Mouse (Mus musculus) gastrocnemius, adult 8-10 months (tissue): ENCODE measurements around the gene Fam163b. TPM values are rescaled to one million over a fixed set of nuclear protein-coding genes. Genes with fewer than 3 reads are reported as not detected.
A peak's percentile ranks its signal among the peaks of the same experiment; 100 is the strongest.

Experiments used
- DNase-seq, 2 experiments: peaks; one replicate each; pipeline ENCODE4 v3.0.0; 2022; ENCODE audit warnings: low spot score in 2 of 2
- total RNA-seq, 4 experiments: library from RNA; stranded (reverse); gene quantifications; 2 replicates each; pipeline ENCODE4 v1.2.4; 2022

The Fam163b gene
- under 1 TPM in 1 of 4 experiments, not detected in 3; 0.08 TPM for total RNA-seq

DNA sequence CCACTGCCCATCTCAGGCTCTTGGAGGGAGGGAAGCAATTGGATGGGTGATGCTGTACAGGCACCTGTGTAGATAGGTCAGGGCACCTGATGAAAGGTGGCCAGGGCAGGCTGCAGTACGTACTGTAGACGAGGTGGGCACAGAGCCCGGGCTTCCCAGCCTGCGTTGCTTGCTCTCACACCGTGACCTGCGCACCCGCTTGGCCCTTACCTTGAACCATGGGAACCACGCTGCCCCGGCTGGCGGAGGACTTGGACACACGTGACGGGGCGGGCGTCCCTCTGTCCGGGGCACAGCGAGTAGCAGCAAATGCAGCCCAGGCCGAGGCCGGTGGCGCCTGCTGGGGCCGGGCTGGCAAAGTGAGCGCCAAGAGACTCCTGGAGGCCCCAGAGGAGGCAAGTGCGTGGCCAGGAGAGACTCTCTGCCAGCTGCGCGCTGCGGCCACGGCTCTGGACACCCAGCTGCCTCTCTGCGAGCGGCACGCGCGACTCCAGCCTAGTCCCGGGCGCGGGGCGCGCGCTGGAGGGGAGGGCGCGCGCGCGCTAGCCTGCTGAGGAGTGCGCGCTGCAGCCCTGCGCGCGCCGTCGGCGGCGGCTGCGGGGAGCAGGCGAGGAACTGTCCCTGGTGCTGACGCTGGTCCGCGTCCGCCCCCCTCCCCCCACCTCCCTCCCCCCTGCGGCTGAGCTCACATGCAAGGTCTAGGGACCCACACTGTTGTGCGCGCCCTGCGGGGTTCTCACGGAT is at the start of gene Fam163b:
Gene Fam163b (minus strand): TSS at position 542 of the 744 bp plus-strand sequence.
- no peak for DNase-seq

DNA sequence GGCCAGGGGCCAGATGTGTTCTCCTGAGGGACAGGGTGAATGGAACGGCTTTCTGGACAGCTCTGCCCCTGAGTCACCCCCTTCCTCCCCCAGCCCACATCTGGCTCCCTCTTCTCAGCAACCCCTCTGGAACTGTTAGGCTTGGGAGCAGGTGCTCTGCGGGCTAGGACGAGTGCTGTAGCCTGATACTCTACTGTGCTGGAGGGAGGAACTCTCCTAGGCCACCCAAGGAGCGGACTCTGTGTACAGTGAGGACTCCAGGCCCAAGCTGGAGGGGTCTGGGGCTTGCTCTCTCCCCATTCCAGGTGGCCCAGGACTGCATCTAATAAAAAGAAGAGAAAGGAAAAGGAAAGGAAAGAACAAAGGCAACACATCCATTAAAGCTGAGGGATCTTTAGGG is 47.7 kb upstream of the Fam163b start:
- no peak for DNase-seq

DNA sequence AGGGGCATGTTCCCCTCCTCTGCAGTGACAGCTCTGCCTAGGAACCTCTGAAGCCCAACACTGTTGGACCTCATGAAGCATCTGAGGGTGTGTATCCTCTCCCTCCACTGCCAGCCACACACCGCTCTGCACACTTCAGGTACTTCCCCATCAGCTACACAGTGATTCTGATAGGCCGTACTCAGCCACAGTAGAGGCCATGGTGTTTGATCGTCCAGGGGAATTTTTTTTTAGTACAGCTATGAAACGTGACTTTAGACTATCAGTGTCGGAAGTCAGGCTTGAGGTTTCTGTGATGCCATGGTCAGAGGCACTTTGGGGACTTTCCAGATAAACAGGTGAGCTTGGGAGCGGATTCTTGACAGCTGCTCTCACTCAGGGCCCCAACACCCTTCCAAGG is 45.2 kb upstream of the Fam163b start:
- DNase-seq, result no peak

- no peak for DNase-seq
These were observed 41.4 kb upstream of the Fam163b start for GRCm38 (mm10) chr2:27183734-27184133.

GRCm38 (mm10) chr2:27181907-27182306 is 39.6 kb upstream of the Fam163b start:
- DNase-seq, result no peak

- no peak for DNase-seq
These were observed 36.8 kb upstream of the Fam163b start for GRCm38 (mm10) chr2:27179101-27179500.

DNA sequence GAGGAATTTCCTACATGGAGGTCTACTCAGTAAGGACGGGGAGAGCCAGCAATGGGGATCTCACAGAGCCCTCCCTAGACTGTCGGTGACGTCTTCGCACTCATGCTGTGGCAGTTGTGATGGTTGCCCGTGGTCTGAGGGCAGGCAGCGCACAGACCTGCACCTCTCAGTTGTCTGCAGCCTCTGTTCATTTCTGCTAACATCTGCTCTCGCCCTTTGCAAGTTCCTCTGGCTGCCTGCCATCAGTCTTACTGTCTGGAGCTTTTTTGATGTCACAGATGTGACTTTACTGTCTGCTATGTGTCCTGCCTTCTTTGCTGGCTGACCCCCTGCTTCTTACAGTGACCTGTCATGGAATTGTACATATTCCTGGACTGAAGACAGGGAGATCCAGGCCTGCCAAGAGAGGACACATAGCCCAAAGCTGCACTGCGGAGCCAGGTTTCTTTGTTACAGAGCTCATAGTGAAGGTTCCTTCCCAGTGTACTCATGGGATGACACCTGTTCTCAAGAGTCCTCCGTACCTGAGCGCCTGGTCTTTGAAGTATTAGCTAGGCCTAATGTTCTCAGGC is 33.5 kb upstream of the Fam163b start:
- DNase-seq, result peak; percentile 15 to 24

GRCm38 (mm10) chr2:27174242-27174641 is 32.0 kb upstream of the Fam163b start:
- DNase-seq, result no peak

GRCm38 (mm10) chr2:27166999-27167398 is 24.7 kb upstream of the Fam163b start:
- no peak for DNase-seq

DNA sequence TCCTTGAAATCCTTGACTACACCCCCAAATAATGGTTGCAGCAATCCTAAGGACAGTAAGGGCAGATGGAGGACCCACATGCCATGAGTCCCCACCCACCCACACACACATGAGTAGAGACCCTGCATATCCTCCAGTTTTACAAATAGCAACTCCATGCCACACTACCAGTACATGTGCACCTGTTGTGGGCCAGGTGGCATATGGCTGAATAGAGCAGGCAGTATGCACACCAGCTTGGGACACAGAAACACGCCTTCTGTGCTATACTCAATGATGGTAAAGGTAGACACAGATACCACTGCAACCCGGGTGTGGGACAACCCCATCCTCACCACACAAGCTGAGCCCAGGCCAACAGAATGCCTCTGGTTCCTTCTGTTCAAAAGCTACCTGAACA is 23.8 kb upstream of the Fam163b start:
- DNase-seq, result no peak

DNA sequence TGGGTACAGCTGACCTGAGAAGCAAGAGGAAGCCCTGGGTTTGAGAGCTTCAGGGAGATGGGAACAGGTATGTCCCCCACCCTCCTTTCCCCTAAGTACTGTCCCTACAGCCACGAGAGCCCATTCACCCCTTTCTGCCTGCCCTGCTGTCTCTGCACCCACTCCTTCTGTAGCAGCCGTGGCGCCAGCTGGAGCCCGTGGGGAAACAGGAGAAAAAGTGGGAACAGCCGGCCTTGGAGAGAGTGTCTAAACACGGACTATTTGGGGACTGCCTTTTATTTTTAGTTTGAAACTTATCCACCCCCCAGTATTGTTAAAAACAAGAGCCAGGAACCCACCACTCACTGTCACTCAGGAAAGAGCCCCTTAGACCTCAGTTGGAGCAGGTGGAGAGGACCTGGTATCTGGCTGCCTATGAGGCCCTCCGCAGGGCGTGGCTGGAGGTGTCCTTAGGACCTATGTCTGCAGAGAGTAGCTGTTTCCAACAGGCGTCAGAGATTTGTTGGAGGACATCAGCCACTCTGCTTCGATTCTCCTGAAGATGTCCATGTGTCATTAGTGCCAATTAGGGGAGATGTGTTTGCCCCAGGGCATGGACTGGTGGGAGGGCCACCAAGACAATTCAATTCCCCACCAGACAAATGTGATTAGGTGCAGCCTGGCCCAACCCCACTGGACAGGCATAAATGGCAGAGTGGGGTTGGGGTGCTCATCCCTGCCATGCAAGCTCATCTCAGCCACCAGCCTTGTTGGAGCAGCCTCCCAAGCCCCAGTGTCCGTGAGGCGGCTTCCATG is 22.7 kb upstream of the Fam163b start, which contains the start of gene Dbh:
Gene Dbh (plus strand): TSS at position 438 of the 795 bp plus-strand sequence.
- DNase-seq, result no peak

DNA sequence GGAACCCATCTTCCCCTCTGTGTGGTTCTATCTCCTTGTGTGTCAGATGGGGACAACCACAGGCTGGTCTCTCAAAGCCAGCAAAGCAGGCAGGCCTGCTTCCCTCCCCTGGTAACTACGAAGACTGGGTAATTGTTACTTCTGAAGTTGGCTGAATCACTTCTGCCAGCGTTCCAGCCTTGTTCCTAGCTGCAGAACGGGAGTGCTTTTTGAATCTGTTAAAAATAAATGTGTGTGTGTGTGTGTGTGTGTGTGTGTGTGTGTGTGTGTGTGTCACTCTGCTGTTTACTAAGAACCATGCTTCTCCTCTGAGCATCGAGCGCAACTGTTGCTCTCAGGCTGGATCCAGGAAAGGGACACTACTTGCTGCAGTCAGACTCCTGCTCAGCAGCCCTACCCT is 21.6 kb upstream of the Fam163b start:
- no peak for DNase-seq

DNA sequence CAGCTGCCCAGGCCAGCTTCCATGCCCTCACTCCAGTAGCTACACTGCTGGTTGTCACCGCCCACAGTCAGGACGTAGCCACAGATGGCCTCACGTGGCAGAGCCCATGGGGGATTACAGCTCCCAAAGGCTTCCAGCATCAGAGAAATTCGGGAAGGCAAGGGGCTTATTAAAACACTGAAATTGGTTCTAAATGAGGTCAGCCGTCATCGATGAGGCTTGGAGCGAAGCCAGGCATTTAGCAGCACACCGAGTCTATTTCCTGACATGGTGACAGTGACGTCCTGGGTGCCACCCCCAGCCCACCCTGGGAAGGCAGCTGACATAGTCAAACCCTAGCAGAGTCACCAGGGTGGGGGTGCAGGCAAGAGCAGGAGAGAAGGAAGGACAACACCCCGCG is 20.4 kb upstream of the Fam163b start:
- no peak for DNase-seq

- no peak for DNase-seq
These were observed 19.2 kb upstream of the Fam163b start for GRCm38 (mm10) chr2:27161526-27161925.

GRCm38 (mm10) chr2:27156596-27156995 is 14.3 kb upstream of the Fam163b start:
- no peak for DNase-seq

GRCm38 (mm10) chr2:27154466-27155185 is 12.3 kb upstream of the Fam163b start:
- no peak for DNase-seq

DNA sequence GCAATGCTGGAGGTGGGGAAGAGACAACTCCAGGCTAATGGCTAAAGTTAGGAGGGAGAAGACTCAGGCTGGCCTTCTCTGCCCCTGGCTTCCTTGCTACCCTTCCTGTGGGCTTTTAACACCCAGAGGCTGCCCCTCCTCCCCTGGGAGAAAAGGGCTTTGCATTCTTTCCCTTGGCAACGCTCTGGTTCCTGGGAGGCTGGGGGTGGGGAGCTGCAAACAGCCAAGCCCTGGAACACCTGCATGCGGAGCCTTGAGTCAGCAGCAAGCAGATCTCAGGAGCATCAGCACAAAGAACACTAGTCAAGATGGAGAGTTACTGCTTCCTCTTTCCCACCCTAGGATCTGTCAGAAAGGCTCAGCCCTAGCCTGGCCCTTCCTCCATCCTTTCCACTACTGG is 7.2 kb upstream of the Fam163b start:
- DNase-seq, result no peak

- no peak for DNase-seq
These were observed 4.5 kb upstream of the Fam163b start for GRCm38 (mm10) chr2:27146840-27147239.

- no peak for DNase-seq
These were observed 2.7 kb upstream of the Fam163b start for GRCm38 (mm10) chr2:27144957-27145356.

- DNase-seq, result no peak
These were observed 3.9 kb downstream of the Fam163b start for GRCm38 (mm10) chr2:27138356-27138755.

DNA sequence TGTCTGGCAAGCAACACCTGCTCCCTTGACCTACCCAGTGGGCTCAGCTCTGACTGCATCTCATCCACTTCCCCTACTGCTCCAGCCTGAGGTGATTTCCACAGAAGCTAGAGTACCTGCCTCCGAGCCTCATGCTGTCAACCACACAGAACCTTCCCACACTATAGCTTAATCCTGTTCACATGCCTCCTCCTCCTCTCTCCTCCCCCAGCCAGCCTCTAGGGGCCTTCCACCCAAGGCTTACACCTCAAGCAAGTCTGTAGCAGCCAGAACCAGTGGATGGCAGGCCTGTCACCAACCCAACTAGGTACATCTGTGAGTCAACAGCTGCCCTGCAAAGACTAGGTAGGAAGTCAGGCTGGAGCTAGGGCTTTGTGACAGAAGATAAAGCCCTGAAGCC is 5.5 kb downstream of the Fam163b start:
- DNase-seq, result no peak

GRCm38 (mm10) chr2:27136336-27136735 is 6.0 kb downstream of the Fam163b start:
- DNase-seq, result no peak
